Mouse (Mus musculus): ENCODE results near the gene Hsh2d. TPM values are rescaled to one million over a fixed set of nuclear protein-coding genes. Genes with fewer than 3 reads are reported as not detected.

The Hsh2d gene
- polyA plus RNA-seq, 1 experiment from 2014 or later = not detected

DNA sequence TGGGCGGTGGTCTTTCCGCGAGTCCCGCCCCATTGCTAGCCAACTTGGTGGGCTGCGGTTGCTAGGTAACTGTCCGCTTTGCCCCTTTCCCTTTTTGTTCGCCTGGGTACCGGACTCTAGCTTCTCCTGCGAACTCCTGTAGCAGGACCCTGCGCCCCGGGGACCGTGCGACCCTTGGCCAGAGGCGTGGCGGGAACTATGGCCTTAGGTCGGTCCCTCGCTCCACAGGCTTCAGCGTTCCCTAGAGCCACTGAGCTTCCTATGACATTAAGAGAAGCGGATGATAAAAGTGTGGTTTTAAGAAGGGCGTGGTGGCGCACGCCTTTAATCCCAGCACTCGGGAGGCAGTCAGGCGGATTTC lies 50.9 kb downstream of the Hsh2d start:
- WGBS = 1% methylated on average over 24 of the region's 24 CpGs
- H3K27ac ChIP-seq (replicated peaks) = peak overlapping the region; percentile 95

GRCm38 (mm10) chr8:72240951-72241350 lies 51.5 kb downstream of the Hsh2d start:
- WGBS = 74% methylated on average over 7 of the region's 7 CpGs
- no peak for DNase-seq (ENCODE audit: low spot score)
- Histone ChIP-seq H3K27me3 (replicated peaks; ENCODE audit: low read depth, poor library complexity, severe bottlenecking) (no peaks in the 10 kb centered on the region), H3K36me3 (replicated peaks) (peaks cover 25% of the 10 kb centered on the region), H3K4me1 (peaks cover 11% of the 10 kb centered on the region), H3K4me3 (peak overlapping the region; percentile 80), H3K27ac (replicated peaks) (peak overlapping the region; percentile 95), H3K9me3 (no peaks in the 10 kb centered on the region)

More for the DNA sequence above, 50.9 kb downstream of the Hsh2d start:
- no peak for DNase-seq (ENCODE audit: low spot score)
- Histone ChIP-seq H3K36me3 (replicated peaks) (peaks cover 21% of the 10 kb centered on the region), H3K4me1 (peaks cover 11% of the 10 kb centered on the region), H3K4me3 (peak overlapping the region; percentile 80), H3K9me3 (no peaks in the 10 kb centered on the region), H3K27me3 (replicated peaks; ENCODE audit: low read depth, poor library complexity, severe bottlenecking) (no peaks in the 10 kb centered on the region)

DNA sequence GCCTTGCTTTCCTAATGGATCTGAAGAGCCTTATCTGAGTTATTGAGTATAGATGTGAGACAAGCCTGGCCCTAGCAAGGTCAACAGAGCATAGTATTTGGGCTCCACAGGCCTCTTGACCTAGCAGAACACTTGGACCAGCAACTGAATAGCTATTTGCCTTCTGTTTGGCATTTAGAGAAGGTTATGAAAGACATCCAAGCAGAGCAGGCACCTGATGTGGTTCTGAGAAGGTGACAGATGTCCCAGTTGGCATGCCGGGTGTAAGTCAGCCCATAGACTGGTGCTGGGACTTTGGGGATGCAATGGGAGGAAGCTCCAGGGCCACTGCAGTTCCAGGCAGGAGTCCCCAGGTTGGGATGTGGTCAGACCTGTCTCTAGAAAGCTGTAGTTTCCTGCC lies 52.8 kb downstream of the Hsh2d start:
- H3K36me3 ChIP-seq (replicated peaks) = peaks cover 38% of the 10 kb centered on the region
- DNase-seq (ENCODE audit: low spot score) = no peak
- H3K27ac ChIP-seq (replicated peaks) = no peak overlapping the region
- H3K27me3 ChIP-seq (replicated peaks; ENCODE audit: low read depth, poor library complexity, severe bottlenecking) = no peaks in the 10 kb centered on the region
- H3K4me1 ChIP-seq = peaks cover 11% of the 10 kb centered on the region
- no peaks in the 10 kb centered on the region for H3K9me3 ChIP-seq
- H3K4me3 ChIP-seq = no peak overlapping the region
- 95% methylated on average over 1 of the region's 1 CpGs for WGBS

DNA sequence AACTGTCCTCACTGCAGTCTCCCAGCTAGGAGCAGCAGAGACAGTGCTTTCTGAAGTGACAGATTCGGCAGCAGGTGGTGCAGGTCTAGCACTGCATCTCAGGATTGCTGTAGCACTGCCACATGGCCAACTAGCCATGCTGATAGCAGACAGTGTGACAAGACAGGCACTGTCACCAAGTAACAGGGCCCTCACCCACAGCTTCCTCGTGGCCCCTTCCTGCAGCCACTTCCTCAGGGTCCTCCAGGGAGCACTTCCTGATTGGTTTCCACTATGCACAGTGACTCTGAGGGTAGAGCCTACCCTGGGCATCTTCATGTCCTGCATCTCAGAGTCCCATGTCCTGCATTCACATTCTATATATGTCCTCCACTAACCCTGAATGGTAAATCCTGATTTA lies 55.2 kb downstream of the Hsh2d start:
- Histone ChIP-seq H3K4me1 (peaks cover 9% of the 10 kb centered on the region), H3K27ac (replicated peaks) (no peak overlapping the region), H3K9me3 (no peaks in the 10 kb centered on the region), H3K27me3 (replicated peaks; ENCODE audit: low read depth, poor library complexity, severe bottlenecking) (no peaks in the 10 kb centered on the region), H3K36me3 (replicated peaks) (peaks cover 45% of the 10 kb centered on the region), H3K4me3 (no peak overlapping the region)
- DNase-seq (ENCODE audit: low spot score) = no peak
- WGBS = 77% methylated on average over 2 of the region's 2 CpGs

Other genes starting within 250 kb of the Hsh2d start
- gene Zfp961, start 238.6 kb upstream of the Hsh2d start, polyA plus RNA-seq (2016; fragmentation: Nextera tagmentation; extraction: Ambion mirVana) = 27.3 and 27.7 TPM in 2 replicates
- gene Cyp4f18, start 180.0 kb upstream of the Hsh2d start, polyA plus RNA-seq (2016; fragmentation: Nextera tagmentation; extraction: Ambion mirVana) = 0.31 and 0.50 TPM in 2 replicates
- gene Olfr372, start 148.4 kb upstream of the Hsh2d start, polyA plus RNA-seq (2016; fragmentation: Nextera tagmentation; extraction: Ambion mirVana) = not detected in 2 replicates
- 0.04 TPM in 1 of 2 replicates, not detected in the other for gene Olfr373, start 106.5 kb upstream of the Hsh2d start, polyA plus RNA-seq (2016; fragmentation: Nextera tagmentation; extraction: Ambion mirVana)
- gene Olfr374, start 82.6 kb upstream of the Hsh2d start, polyA plus RNA-seq (2016; fragmentation: Nextera tagmentation; extraction: Ambion mirVana) = not detected in 2 replicates
- gene Tpm4, start 54.7 kb upstream of the Hsh2d start, polyA plus RNA-seq (2016; fragmentation: Nextera tagmentation; extraction: Ambion mirVana) = 749 and 797 TPM in 2 replicates
- gene Rab8a, start 28.4 kb upstream of the Hsh2d start, polyA plus RNA-seq (2016; fragmentation: Nextera tagmentation; extraction: Ambion mirVana) = 130 and 139 TPM in 2 replicates
- gene Cib3, start 23.2 kb downstream of the Hsh2d start, polyA plus RNA-seq (2016; fragmentation: Nextera tagmentation; extraction: Ambion mirVana) = not detected in 2 replicates
- gene Gm11034, start 24.0 kb downstream of the Hsh2d start, polyA plus RNA-seq (2016; fragmentation: Nextera tagmentation; extraction: Ambion mirVana) = not detected in 2 replicates
- gene Fam32a, start 30.1 kb downstream of the Hsh2d start, polyA plus RNA-seq (2016; fragmentation: Nextera tagmentation; extraction: Ambion mirVana) = 77.6 and 82.4 TPM in 2 replicates
- gene Ap1m1, start 50.4 kb downstream of the Hsh2d start, polyA plus RNA-seq (2016; fragmentation: Nextera tagmentation; extraction: Ambion mirVana) = 139 and 144 TPM in 2 replicates
- gene Gm10282, start 115.6 kb downstream of the Hsh2d start, polyA plus RNA-seq (2016; fragmentation: Nextera tagmentation; extraction: Ambion mirVana) = 31.3 and 36.9 TPM in 2 replicates
- gene Klf2, start 129.4 kb downstream of the Hsh2d start, polyA plus RNA-seq (2016; fragmentation: Nextera tagmentation; extraction: Ambion mirVana) = 3.1 and 3.7 TPM in 2 replicates
- 79.8 and 81.6 TPM in 2 replicates for gene Eps15l1, start 231.8 kb downstream of the Hsh2d start, polyA plus RNA-seq (2016; fragmentation: Nextera tagmentation; extraction: Ambion mirVana)